Mouse (Mus musculus) heart, embryonic 14.5 days (tissue): ENCODE data around the gene Ensa. TPM values are rescaled to one million over a fixed set of nuclear protein-coding genes. Genes with fewer than 3 reads are reported as not detected.

ENCODE experiments used
- ATAC-seq: fragments of 200-750 bp; cut with Nextera tagmentation; 2 replicates; pipeline ENCODE4 v1.8.0; 2017; ENCODE audit warnings: low read depth, moderate TSS enrichment; ENCODE audit not compliant: insufficient number of reproducible peaks, insufficient read depth, low FRiP score
- H3K27ac ChIP-seq, 2 experiments: fragments of 200-500 bp in 1 of 2; fragments of 300-500 bp in 1 of 2; sonication (generic) in 1 of 2; replicated peaks in 1 of 2; 2 replicates each; pipeline ENCODE4 v1.5.1; 2012 to 2014; ENCODE audit warnings: low read depth in 2 of 2, low read length in 2 of 2, control low read depth in 1 of 2, mild to moderate bottlenecking in 1 of 2, mixed read lengths in 1 of 2; ENCODE audit not compliant: control insufficient read depth in 1 of 2, insufficient read depth in 1 of 2
- H3K27me3 ChIP-seq: fragments of 300-500 bp; sonication (generic); 2 replicates; pipeline ENCODE4 v1.6.1; 2014; ENCODE audit warnings: mild to moderate bottlenecking, low read length, control low read depth; ENCODE audit not compliant: control insufficient read depth, insufficient read depth
- H3K36me3 ChIP-seq: fragments of 300-500 bp; sonication (generic); 2 replicates; pipeline ENCODE4 v1.6.1; 2014; ENCODE audit warnings: mild to moderate bottlenecking, control low read depth, low read length, mixed read lengths; ENCODE audit not compliant: control insufficient read depth, insufficient read depth
- H3K4me1 ChIP-seq, 2 experiments: fragments of 200-500 bp in 1 of 2; fragments of 300-500 bp in 1 of 2; sonication (generic) in 1 of 2; 2 replicates each; pipeline ENCODE4 v1.6.1; 2012 to 2014; ENCODE audit warnings: low read length in 2 of 2, control low read depth in 1 of 2, mixed read lengths in 1 of 2; ENCODE audit not compliant: control insufficient read depth in 2 of 2, insufficient read depth in 2 of 2
- H3K4me2 ChIP-seq: fragments of 300-500 bp; sonication (generic); 2 replicates; pipeline ENCODE4 v1.6.1; 2014; ENCODE audit warnings: mild to moderate bottlenecking, low read length
- H3K4me3 ChIP-seq, 2 experiments: fragments of 200-500 bp in 1 of 2; fragments of 300-500 bp in 1 of 2; sonication (generic) in 1 of 2; 2 replicates each; pipeline ENCODE4 v1.5.1; 2012 to 2014; ENCODE audit warnings: low read length in 2 of 2, mild to moderate bottlenecking in 2 of 2, control low read depth in 1 of 2, low read depth in 1 of 2, moderate library complexity in 1 of 2; ENCODE audit not compliant: control insufficient read depth in 1 of 2, insufficient read depth in 1 of 2
- H3K9ac ChIP-seq: fragments of 300-500 bp; sonication (generic); 2 replicates; pipeline ENCODE4 v1.6.1; 2014; ENCODE audit warnings: mild to moderate bottlenecking, low read length
- H3K9me3 ChIP-seq: fragments of 300-500 bp; sonication (generic); 2 replicates; pipeline ENCODE4 v1.6.1; 2016; ENCODE audit warnings: low read length, control low read depth; ENCODE audit not compliant: control insufficient read depth
- WGBS: fragments of 180-500 bp; shearing (Covaris S2); extraction: QIAGEN DNeasy Blood & Tissue Kit; methylation state at CpG from one replicate; pipeline ENCODE4 v1.1.7; 2014; 5-methylcytosine and 5-hydroxymethylcytosine counted together
- polyA plus RNA-seq: library from polyadenylated mRNA; unstranded; fragments of >200 nt; fragmentation: Nextera tagmentation; extraction: Ambion mirVana; gene quantifications from 2 replicates; pipeline ENCODE4 v1.2.1, GENCODE M21; 2014

The Ensa gene
- 47.4 and 51.1 TPM in 2 replicates for polyA plus RNA-seq

GRCm38 (mm10) chr3:95624628-95625503 lies at the start of gene Ensa:
Gene Ensa (plus strand): TSS chr3:95624993.
- WGBS = under 1% methylated on average over 44 of the region's 44 CpGs
- H3K9me3 ChIP-seq = no peaks in the 10 kb centered on the region
- peaks cover 43% of the 10 kb centered on the region for H3K36me3 ChIP-seq
- peak within 1 kb of the TSS; percentile 84 for H3K4me2 ChIP-seq
- H3K27ac ChIP-seq = peak within 1 kb of the TSS; percentile 82 to 83
- peaks cover 0 to 15% of the 10 kb centered on the region in 2 experiments; a peak in 2 of 4 replicates for H3K4me1 ChIP-seq
- H3K9ac ChIP-seq = peak within 1 kb of the TSS; percentile 73
- peak; percentile 99 for ATAC-seq
- H3K4me3 ChIP-seq = peak within 1 kb of the TSS; percentile 69 to 73
- H3K27me3 ChIP-seq = no peaks in the 10 kb centered on the region

- 53% methylated on average over 8 of the region's 8 CpGs for WGBS
- Histone ChIP-seq H3K9ac (peak overlapping the region; percentile 56; the same call in 1 of the 2 replicates), H3K9me3 (no peaks in the 10 kb centered on the region), H3K27me3 (no peaks in the 10 kb centered on the region), H3K4me1 (peaks cover 0 to 10% of the 10 kb centered on the region in 2 experiments; a peak in 2 of 4 replicates), H3K4me3 (peak overlapping the region; percentile 3 to 73; a peak in 3 of 4 replicates), H3K36me3 (peaks cover 14% of the 10 kb centered on the region), H3K4me2 (peak overlapping the region; percentile 82), H3K27ac (peak overlapping the region in 1 of 2 experiments; percentile 63; a peak in 3 of 4 replicates)
- ATAC-seq = no peak
Measured at GRCm38 (mm10) chr3:95587754-95588603, 36.8 kb upstream of the Ensa start.

- Histone ChIP-seq H3K36me3 (peaks cover 21% of the 10 kb centered on the region), H3K9ac (peak within 1 kb of the TSS; percentile 76), H3K4me1 (peaks cover 0 to 10% of the 10 kb centered on the region in 2 experiments; a peak in 2 of 4 replicates), H3K9me3 (no peaks in the 10 kb centered on the region), H3K4me2 (peak within 1 kb of the TSS; percentile 82), H3K27ac (peak within 1 kb of the TSS; percentile 55 to 76), H3K4me3 (peak within 1 kb of the TSS; percentile 65 to 73), H3K27me3 (no peaks in the 10 kb centered on the region)
- ATAC-seq = peak; percentile 100
- WGBS = 0% methylated on average over 12 of the region's 12 CpGs
Measured at GRCm38 (mm10) chr3:95588604-95589086, 36.1 kb upstream of the Ensa start, which contains the start of gene Golph3l. Gene Golph3l (plus strand): TSS chr3:95588934.

GRCm38 (mm10) chr3:95598734-95599133 lies 26.1 kb upstream of the Ensa start:
- H3K4me3 ChIP-seq = no peak overlapping the region
- ATAC-seq = no peak

GRCm38 (mm10) chr3:95601287-95601686 lies 23.5 kb upstream of the Ensa start:
- H3K4me3 ChIP-seq = no peak overlapping the region
- peaks cover 23% of the 10 kb centered on the region; the same call in 1 of the 2 replicates for H3K36me3 ChIP-seq
- H3K4me1 ChIP-seq = peaks cover 0 to 6% of the 10 kb centered on the region in 2 experiments; a peak in 2 of 4 replicates
- H3K27me3 ChIP-seq = no peaks in the 10 kb centered on the region
- 95% methylated on average over 3 of the region's 3 CpGs for WGBS
- no peaks in the 10 kb centered on the region for H3K9me3 ChIP-seq
- H3K4me2 ChIP-seq = no peak overlapping the region
- H3K9ac ChIP-seq = no peak overlapping the region
- no peak overlapping the region for H3K27ac ChIP-seq
- no peak for ATAC-seq

More at GRCm38 (mm10) chr3:95598734-95599133, 26.1 kb upstream of the Ensa start:
- Histone ChIP-seq H3K36me3 (peaks cover 39% of the 10 kb centered on the region), H3K4me1 (no peaks in the 10 kb centered on the region), H3K9me3 (no peaks in the 10 kb centered on the region), H3K4me2 (no peak overlapping the region), H3K27ac (no peak overlapping the region), H3K27me3 (no peaks in the 10 kb centered on the region), H3K9ac (no peak overlapping the region)

GRCm38 (mm10) chr3:95606096-95606495 lies 18.7 kb upstream of the Ensa start:
- H3K9me3 ChIP-seq = no peaks in the 10 kb centered on the region
- H3K27me3 ChIP-seq = no peaks in the 10 kb centered on the region
- H3K27ac ChIP-seq = no peak overlapping the region
- H3K4me1 ChIP-seq = peaks cover 0 to 12% of the 10 kb centered on the region in 2 experiments; a peak in 3 of 4 replicates
- H3K4me2 ChIP-seq = no peak overlapping the region
- no peak overlapping the region for H3K4me3 ChIP-seq
- ATAC-seq = no peak
- no peak overlapping the region for H3K9ac ChIP-seq
- peaks cover 38% of the 10 kb centered on the region for H3K36me3 ChIP-seq
- WGBS = 65% methylated on average over 3 of the region's 3 CpGs

- Histone ChIP-seq H3K4me1 (peaks cover 0 to 12% of the 10 kb centered on the region in 2 experiments; a peak in 3 of 4 replicates), H3K4me2 (no peak overlapping the region), H3K4me3 (no peak overlapping the region), H3K9ac (no peak overlapping the region), H3K27ac (no peak overlapping the region; a peak in 1 of 4 replicates), H3K27me3 (no peaks in the 10 kb centered on the region), H3K36me3 (peaks cover 39% of the 10 kb centered on the region), H3K9me3 (no peaks in the 10 kb centered on the region)
- 67% methylated on average over 3 of the region's 3 CpGs for whole genome bisulfite sequencing
- ATAC-seq = no peak
Measured at GRCm38 (mm10) chr3:95609195-95609594, 15.6 kb upstream of the Ensa start.
